Mouse (Mus musculus): ENCODE results near the gene Ctnnbip1.

- TF ChIP-seq CTCF (IDR thresholded peaks at IDR 0.05; ENCODE audit: extremely low read depth, insufficient read length, insufficient replicate concordance, low read depth, low read length) (no peak), POLR2A (IDR thresholded peaks at IDR 0.05; ENCODE audit: low read depth, low read length) (no peak)
Measured at GRCm38 (mm10) chr4:149569781-149570497, 51.9 kb downstream of the Ctnnbip1 start.

Measured in small intestine, adult 2 months (tissue).